Mouse (Mus musculus) small intestine, adult 2 months (tissue): ENCODE results near the gene Mtcl1.

ENCODE experiments used
- CTCF ChIP-seq: fragments of 200-500 bp; IDR thresholded peaks from 2 replicates; pipeline ENCODE4 v1.5.1; 2012; ENCODE audit warnings: low read depth, mild to moderate bottlenecking, control low read depth, inconsistent platforms, low read length, moderate library complexity, mixed read lengths; ENCODE audit not compliant: insufficient replicate concordance, insufficient read length; ENCODE audit errors: extremely low read depth
- POLR2A ChIP-seq: fragments of 200-500 bp; IDR thresholded peaks from 2 replicates; pipeline ENCODE4 v1.6.1; 2012; ENCODE audit warnings: low read depth, mild to moderate bottlenecking, control low read depth, inconsistent platforms, low read length, moderate library complexity

DNA sequence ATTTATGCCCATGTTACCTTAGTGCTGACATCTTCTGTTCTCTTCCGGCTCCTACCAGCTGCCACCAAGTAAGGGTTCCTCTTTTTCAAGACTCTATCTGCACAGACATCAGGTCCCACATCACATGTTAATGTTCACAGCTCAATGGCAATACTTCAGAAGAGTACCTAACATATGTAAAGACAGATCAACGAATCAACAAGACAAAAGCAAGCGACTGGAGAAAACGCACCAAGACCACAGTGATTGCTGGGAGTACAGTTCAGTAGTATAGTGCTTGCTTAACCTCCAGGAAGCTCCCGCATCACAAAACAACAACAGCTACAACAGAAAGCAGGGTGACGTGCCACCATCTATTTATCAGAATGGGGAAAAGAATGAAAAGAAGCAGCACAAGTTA, 37.0 kb upstream of the Mtcl1 start:
- TF ChIP-seq POLR2A: no peak
- no peak for TF ChIP-seq CTCF
